In the genomic region with DNA sequence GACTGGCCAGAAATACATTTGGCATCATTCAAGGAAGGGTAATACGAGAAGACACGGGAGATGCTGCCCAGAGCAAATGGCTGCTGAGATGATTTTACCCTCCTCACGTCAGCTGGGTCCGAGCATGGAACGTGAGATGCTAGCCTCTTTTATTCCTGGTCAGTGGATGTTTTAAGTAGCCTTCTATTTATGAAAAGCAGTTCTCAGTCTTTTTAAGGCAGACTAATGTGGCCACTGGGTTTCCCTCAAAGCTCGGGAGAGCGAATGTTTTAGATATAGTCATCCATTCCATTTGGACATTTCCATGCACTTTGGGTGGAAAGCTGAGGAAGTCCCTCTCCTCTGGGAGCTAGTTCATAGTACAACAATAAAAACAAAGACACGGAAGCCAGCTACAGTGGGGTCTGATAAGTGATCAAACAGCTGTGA, we compare ENCODE assay signal across 8 mouse cellular contexts.
DNase-seq lines count a peak whose midpoint lies in the region; ATAC-seq lines count a peak whose summit lies in the region.

No protein-coding gene starts in this region.

- H3K4me2 ChIP-seq in kidney, embryonic 16.5 days (replicated peaks; ENCODE audit: low read depth, low read length), result peak overlapping the region; percentile 46

- peak overlapping the region; percentile 98 for H3K27ac ChIP-seq in kidney, embryonic 16.5 days (ENCODE audit: low read length)

- 9% methylated on average over 8 of the region's 8 CpGs for WGBS in kidney, embryonic 16.5 days

- ATAC-seq in kidney, embryonic 16.5 days (ENCODE audit: low FRiP score, low TSS enrichment), result no peak

- peaks cover 77% of the 10 kb centered on the region for H3K4me1 ChIP-seq in kidney, embryonic 16.5 days (ENCODE audit: insufficient read depth, low read length)

- H3K27me3 ChIP-seq in kidney, embryonic 16.5 days (ENCODE audit: insufficient read depth, low read length), result no peaks in the 10 kb centered on the region

- H3K9ac ChIP-seq in kidney, embryonic 16.5 days (replicated peaks; ENCODE audit: low read length), result peak overlapping the region; percentile 27; the same call in 1 of the 2 replicates

- intact Hi-C loops in gastrocnemius, postnatal 14 days (cut with DNase I; ENCODE audit: low total_unique reads), result no loop called here

- H3K4me3 ChIP-seq in kidney, embryonic 16.5 days (ENCODE audit: low read length), result peak overlapping the region; percentile 7; the same call in 1 of the 2 replicates

- no peaks in the 10 kb centered on the region for H3K36me3 ChIP-seq in kidney, embryonic 16.5 days (ENCODE audit: insufficient read depth, low read length)

- H3K9me3 ChIP-seq in kidney, embryonic 16.5 days (ENCODE audit: low read length), result no peaks in the 10 kb centered on the region

- DNase-seq in embryo, embryonic 10.5 days (ENCODE audit: low spot score), result peak; percentile 27
- DNase-seq in embryo, embryonic 10 days (ENCODE audit: low spot score), result no peak
- peak; percentile 75 for DNase-seq in 3T3-L1 (ENCODE audit: low read depth, low spot score)
- DNase-seq in gastrocnemius, postnatal 14 days, result peak; percentile 41
- DNase-seq in right cerebral cortex, postnatal 4 days, result no peak
- DNase-seq in spleen, adult 18-20 months, result no peak
- DNase-seq in layer of hippocampus, adult 8-10 months (ENCODE audit: low spot score in 2 of 2), result no peak

Comparison
In these comparisons a context has a peak if more than half of its experiments do, and no peak if none do; other contexts are left out.
1. DNase-seq: peak in embryo, embryonic 10.5 days (single experiment), 3T3-L1 (single experiment) and gastrocnemius, postnatal 14 days (single experiment); none in embryo, embryonic 10 days (single experiment), right cerebral cortex, postnatal 4 days (single experiment), spleen, adult 18-20 months (0 of 2) and layer of hippocampus, adult 8-10 months (0 of 2).